Mouse (Mus musculus): ENCODE data around the gene Ddr1. TPM values are rescaled to one million over a fixed set of nuclear protein-coding genes. Genes with fewer than 3 reads are reported as not detected.

Ddr1 gene
- polyA plus RNA-seq, 1 experiment from 2014 or later: 109 TPM

DNA sequence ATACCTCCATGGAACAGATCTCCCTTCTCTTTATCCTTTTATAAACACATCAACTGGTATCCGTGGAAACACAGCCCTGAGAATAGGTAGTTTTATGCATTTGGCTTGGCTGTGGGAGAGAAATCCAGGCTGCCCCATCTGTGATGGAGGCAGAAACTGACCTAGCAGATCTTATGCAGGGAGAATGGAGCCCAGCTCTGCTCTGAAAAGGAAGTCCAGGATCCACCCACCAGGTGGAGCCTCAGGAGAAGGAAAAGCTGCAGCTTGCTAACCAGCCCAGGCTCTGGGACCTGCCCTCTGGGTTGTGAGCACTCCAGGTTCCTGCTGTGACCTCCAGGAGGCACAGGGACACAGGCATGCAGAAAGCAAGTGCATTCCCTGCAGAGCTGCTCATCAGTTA, 70.4 kb downstream of the Ddr1 start:
- H3K36me3 ChIP-seq: no peaks in the 10 kb centered on the region
- no peak overlapping the region for H3K4me3 ChIP-seq
- H3K4me1 ChIP-seq (replicated peaks): peaks cover 9% of the 10 kb centered on the region
- no peak overlapping the region for H3K9ac ChIP-seq
- ATAC-seq (replicated peaks; ENCODE audit: insufficient number of reproducible peaks, insufficient read depth, low FRiP score, low read depth): no peak
- peaks cover 3% of the 10 kb centered on the region for H3K27me3 ChIP-seq
- H3K27ac ChIP-seq: no peak overlapping the region
- no peaks in the 10 kb centered on the region for H3K9me3 ChIP-seq (replicated peaks)
- no peak overlapping the region for H3K4me2 ChIP-seq
- WGBS: 12% methylated on average over 1 of the region's 1 CpGs

Other genes with a start within 250 kb of the Ddr1 start
- gene H2-Q10, start 234.5 kb downstream of the Ddr1 start, polyA plus RNA-seq (2015; fragmentation: Nextera tagmentation; extraction: Ambion mirVana): 0.58 and 2.5 TPM in 2 replicates
- not detected in 2 replicates for gene Pou5f1, start 198.6 kb downstream of the Ddr1 start, polyA plus RNA-seq (2015; fragmentation: Nextera tagmentation; extraction: Ambion mirVana)
- gene Tcf19, start 187.8 kb downstream of the Ddr1 start, polyA plus RNA-seq (2015; fragmentation: Nextera tagmentation; extraction: Ambion mirVana): 51.8 and 63.3 TPM in 2 replicates
- gene Cchcr1, start 187.5 kb downstream of the Ddr1 start, polyA plus RNA-seq (2015; fragmentation: Nextera tagmentation; extraction: Ambion mirVana): 12.8 and 15.4 TPM in 2 replicates
- 1.8 and 2.3 TPM in 2 replicates for gene Psors1c2, start 171.4 kb downstream of the Ddr1 start, polyA plus RNA-seq (2015; fragmentation: Nextera tagmentation; extraction: Ambion mirVana)
- gene Cdsn, start 152.5 kb downstream of the Ddr1 start, polyA plus RNA-seq (2015; fragmentation: Nextera tagmentation; extraction: Ambion mirVana): 0.47 and 0.59 TPM in 2 replicates
- not detected in 2 replicates for gene 2300002M23Rik, start 137.2 kb downstream of the Ddr1 start, polyA plus RNA-seq (2015; fragmentation: Nextera tagmentation; extraction: Ambion mirVana)
- gene Sfta2, start 103.1 kb downstream of the Ddr1 start, polyA plus RNA-seq (2015; fragmentation: Nextera tagmentation; extraction: Ambion mirVana): 2.7 and 5.6 TPM in 2 replicates
- gene Gm9573, start 78.0 kb downstream of the Ddr1 start, polyA plus RNA-seq (2015; fragmentation: Nextera tagmentation; extraction: Ambion mirVana): not detected in 2 replicates
- 0.22 and 0.23 TPM in 2 replicates for gene Mucl3, start 60.9 kb downstream of the Ddr1 start, polyA plus RNA-seq (2015; fragmentation: Nextera tagmentation; extraction: Ambion mirVana)
- gene Vars2, start 37.0 kb downstream of the Ddr1 start, polyA plus RNA-seq (2015; fragmentation: Nextera tagmentation; extraction: Ambion mirVana): 11.1 and 16.2 TPM in 2 replicates
- 21.3 and 28.7 TPM in 2 replicates for gene Gtf2h4, start 30.9 kb downstream of the Ddr1 start, polyA plus RNA-seq (2015; fragmentation: Nextera tagmentation; extraction: Ambion mirVana)
- gene Ier3, start 117.1 kb upstream of the Ddr1 start, polyA plus RNA-seq (2015; fragmentation: Nextera tagmentation; extraction: Ambion mirVana): 49.7 and 56.5 TPM in 2 replicates
- gene Flot1, start 118.6 kb upstream of the Ddr1 start, polyA plus RNA-seq (2015; fragmentation: Nextera tagmentation; extraction: Ambion mirVana): 103 and 109 TPM in 2 replicates
- 567 and 662 TPM in 2 replicates for gene Tubb5, start 133.7 kb upstream of the Ddr1 start, polyA plus RNA-seq (2015; fragmentation: Nextera tagmentation; extraction: Ambion mirVana)
- 12.6 and 17.0 TPM in 2 replicates for gene Mdc1, start 136.9 kb upstream of the Ddr1 start, polyA plus RNA-seq (2015; fragmentation: Nextera tagmentation; extraction: Ambion mirVana)
- 38.7 and 46.2 TPM in 2 replicates for gene Nrm, start 156.7 kb upstream of the Ddr1 start, polyA plus RNA-seq (2015; fragmentation: Nextera tagmentation; extraction: Ambion mirVana)
- 17.9 and 21.4 TPM in 2 replicates for gene Ppp1r18, start 161.0 kb upstream of the Ddr1 start, polyA plus RNA-seq (2015; fragmentation: Nextera tagmentation; extraction: Ambion mirVana)
- gene Dhx16, start 175.2 kb upstream of the Ddr1 start, polyA plus RNA-seq (2015; fragmentation: Nextera tagmentation; extraction: Ambion mirVana): 19.7 and 31.1 TPM in 2 replicates
- 23.9 and 27.6 TPM in 2 replicates for gene 2310061I04Rik, start 192.8 kb upstream of the Ddr1 start, polyA plus RNA-seq (2015; fragmentation: Nextera tagmentation; extraction: Ambion mirVana)
- gene Atat1, start 205.5 kb upstream of the Ddr1 start, polyA plus RNA-seq (2015; fragmentation: Nextera tagmentation; extraction: Ambion mirVana): 38.7 and 50.7 TPM in 2 replicates
- 64.2 and 69.2 TPM in 2 replicates for gene Mrps18b, start 211.8 kb upstream of the Ddr1 start, polyA plus RNA-seq (2015; fragmentation: Nextera tagmentation; extraction: Ambion mirVana)
- gene Ppp1r10, start 211.8 kb upstream of the Ddr1 start, polyA plus RNA-seq (2015; fragmentation: Nextera tagmentation; extraction: Ambion mirVana): 26.5 and 28.1 TPM in 2 replicates

Data from heart, embryonic 15.5 days (tissue).